Mouse (Mus musculus) cortical plate, adult 2 months (tissue): Measurements from ENCODE around the gene Dhcr7.

Source experiments
- CTCF ChIP-seq: fragments of 200-500 bp; IDR thresholded peaks from 2 replicates; pipeline ENCODE4 v1.5.1; 2011; ENCODE audit warnings: mild to moderate bottlenecking, control low read depth, low read length; ENCODE audit not compliant: insufficient read depth; ENCODE audit errors: extremely low read depth
- POLR2A ChIP-seq: fragments of 200-500 bp; IDR thresholded peaks from 2 replicates; pipeline ENCODE4 v1.6.1; 2011; ENCODE audit warnings: mild to moderate bottlenecking, low read length, control low read depth; ENCODE audit not compliant: insufficient read depth; ENCODE audit errors: extremely low read depth

GRCm38 (mm10) chr7:143783996-143784829 lies 38.7 kb upstream of the Dhcr7 start, which contains the start of gene Mrgpre:
- 0 out of 2 replicates have a peak, but pooled peaks have one; percentile 23 for TF ChIP-seq POLR2A
- TF ChIP-seq CTCF = no peak
